Mouse (Mus musculus) small intestine, adult 2 months (tissue): ENCODE results near the gene Fam76b. TPM values are rescaled to one million over a fixed set of nuclear protein-coding genes. Genes with fewer than 3 reads are reported as not detected.

ENCODE experiments used
- H3K27ac ChIP-seq: fragments of 200-500 bp; 2 replicates; pipeline ENCODE4 v1.5.1; 2012; ENCODE audit warnings: low read depth, low read length, control low read depth, inconsistent platforms; ENCODE audit not compliant: insufficient read depth
- H3K27me3 ChIP-seq: fragments of 200-500 bp; 2 replicates; pipeline ENCODE4 v1.6.1; 2012; ENCODE audit warnings: mild to moderate bottlenecking, moderate library complexity, low read length, inconsistent platforms; ENCODE audit not compliant: control insufficient read depth, insufficient read depth
- H3K36me3 ChIP-seq: fragments of 200-500 bp; 2 replicates; pipeline ENCODE4 v1.6.1; 2012; ENCODE audit warnings: mild to moderate bottlenecking, low read length, control low read depth, inconsistent platforms; ENCODE audit not compliant: control insufficient read depth, insufficient read depth
- H3K4me1 ChIP-seq: fragments of 200-500 bp; 2 replicates; pipeline ENCODE4 v1.6.1; 2012; ENCODE audit warnings: low read length, inconsistent platforms, mixed read lengths; ENCODE audit not compliant: control insufficient read depth, insufficient read depth, insufficient read length
- H3K4me3 ChIP-seq: fragments of 200-500 bp; 2 replicates; pipeline ENCODE4 v1.5.1; 2012; ENCODE audit warnings: low read depth, mild to moderate bottlenecking, control low read depth, inconsistent platforms, low read length, moderate library complexity
- CTCF ChIP-seq: fragments of 200-500 bp; IDR thresholded peaks from 2 replicates; pipeline ENCODE4 v1.5.1; 2012; ENCODE audit warnings: low read depth, mild to moderate bottlenecking, control low read depth, inconsistent platforms, low read length, moderate library complexity, mixed read lengths; ENCODE audit not compliant: insufficient replicate concordance, insufficient read length; ENCODE audit errors: extremely low read depth
- POLR2A ChIP-seq: fragments of 200-500 bp; IDR thresholded peaks from 2 replicates; pipeline ENCODE4 v1.6.1; 2012; ENCODE audit warnings: low read depth, mild to moderate bottlenecking, control low read depth, inconsistent platforms, low read length, moderate library complexity
- WGBS: fragments of 180-500 bp; shearing (Covaris S2); methylation state at CpG from one replicate; pipeline ENCODE4 v1.1.7; 2018; 5-methylcytosine and 5-hydroxymethylcytosine counted together
- polyA plus RNA-seq: library from polyadenylated mRNA; depleted of rRNA; stranded (reverse); fragments of >200 nt; gene quantifications from 2 replicates; pipeline ENCODE4 v1.2.3, GENCODE M21; 2012

Fam76b gene
- polyA plus RNA-seq, 1 experiment: 7.4 TPM

GRCm38 (mm10) chr9:13835256-13835655 is 7.7 kb downstream of the Fam76b start:
- peaks cover 58% of the 10 kb centered on the region for H3K36me3 ChIP-seq
- WGBS: 69% methylated on average over 3 of the region's 3 CpGs
- no peaks in the 10 kb centered on the region for H3K27me3 ChIP-seq
- no peak overlapping the region for H3K27ac ChIP-seq
- no peaks in the 10 kb centered on the region for H3K4me1 ChIP-seq
- H3K4me3 ChIP-seq: no peak overlapping the region
- no peak for TF ChIP-seq CTCF
- TF ChIP-seq POLR2A: no peak

DNA sequence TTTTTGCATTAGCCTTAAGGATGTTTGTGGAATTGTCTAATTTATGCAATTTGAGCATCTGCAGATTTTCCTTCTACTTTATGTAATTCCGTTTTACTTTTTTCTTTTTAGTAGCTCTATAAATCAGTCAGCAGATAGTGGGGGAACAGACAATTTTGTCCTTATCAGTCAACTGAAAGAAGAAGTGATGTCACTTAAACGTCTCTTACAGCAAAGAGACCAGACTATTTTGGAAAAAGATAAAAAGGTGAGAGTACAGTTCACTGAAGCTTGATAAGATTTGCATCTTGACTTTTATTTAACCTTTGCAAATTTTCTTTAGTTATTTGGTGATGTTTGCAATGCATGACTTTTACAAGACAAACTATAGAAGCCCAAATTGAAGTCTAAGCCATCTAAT is 9.2 kb downstream of the Fam76b start:
- Histone ChIP-seq H3K4me1 (no peaks in the 10 kb centered on the region), H3K27me3 (no peaks in the 10 kb centered on the region), H3K27ac (no peak overlapping the region), H3K4me3 (no peak overlapping the region), H3K36me3 (peaks cover 63% of the 10 kb centered on the region)
- TF ChIP-seq POLR2A: no peak
- WGBS: 64% methylated on average over 2 of the region's 2 CpGs

DNA sequence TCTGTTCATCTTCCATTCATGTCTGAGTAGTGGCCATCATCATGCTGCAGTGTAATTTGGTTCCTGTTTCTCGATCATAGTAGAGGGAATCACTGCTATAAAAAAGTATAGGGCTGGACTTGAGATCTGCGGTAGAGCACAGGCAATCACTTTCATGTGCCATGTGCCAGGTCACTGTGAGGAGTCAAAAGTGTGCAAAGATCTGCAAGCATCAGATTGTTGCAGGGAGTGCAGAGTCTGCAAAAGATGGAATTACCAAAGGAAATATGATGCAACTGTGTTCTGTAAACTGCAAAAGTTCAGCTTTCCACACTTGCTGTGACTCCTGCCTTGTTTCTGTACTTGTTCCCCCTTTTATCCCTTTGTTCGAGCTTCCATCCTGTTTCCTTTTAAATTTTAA is 20.1 kb downstream of the Fam76b start:
- no peaks in the 10 kb centered on the region for H3K27me3 ChIP-seq
- H3K27ac ChIP-seq: no peak overlapping the region
- peaks cover 19% of the 10 kb centered on the region for H3K36me3 ChIP-seq
- WGBS: 71% methylated on average over 3 of the region's 3 CpGs
- no peak overlapping the region for H3K4me3 ChIP-seq
- H3K4me1 ChIP-seq: no peaks in the 10 kb centered on the region
- TF ChIP-seq CTCF (no peak), POLR2A (no peak)

DNA sequence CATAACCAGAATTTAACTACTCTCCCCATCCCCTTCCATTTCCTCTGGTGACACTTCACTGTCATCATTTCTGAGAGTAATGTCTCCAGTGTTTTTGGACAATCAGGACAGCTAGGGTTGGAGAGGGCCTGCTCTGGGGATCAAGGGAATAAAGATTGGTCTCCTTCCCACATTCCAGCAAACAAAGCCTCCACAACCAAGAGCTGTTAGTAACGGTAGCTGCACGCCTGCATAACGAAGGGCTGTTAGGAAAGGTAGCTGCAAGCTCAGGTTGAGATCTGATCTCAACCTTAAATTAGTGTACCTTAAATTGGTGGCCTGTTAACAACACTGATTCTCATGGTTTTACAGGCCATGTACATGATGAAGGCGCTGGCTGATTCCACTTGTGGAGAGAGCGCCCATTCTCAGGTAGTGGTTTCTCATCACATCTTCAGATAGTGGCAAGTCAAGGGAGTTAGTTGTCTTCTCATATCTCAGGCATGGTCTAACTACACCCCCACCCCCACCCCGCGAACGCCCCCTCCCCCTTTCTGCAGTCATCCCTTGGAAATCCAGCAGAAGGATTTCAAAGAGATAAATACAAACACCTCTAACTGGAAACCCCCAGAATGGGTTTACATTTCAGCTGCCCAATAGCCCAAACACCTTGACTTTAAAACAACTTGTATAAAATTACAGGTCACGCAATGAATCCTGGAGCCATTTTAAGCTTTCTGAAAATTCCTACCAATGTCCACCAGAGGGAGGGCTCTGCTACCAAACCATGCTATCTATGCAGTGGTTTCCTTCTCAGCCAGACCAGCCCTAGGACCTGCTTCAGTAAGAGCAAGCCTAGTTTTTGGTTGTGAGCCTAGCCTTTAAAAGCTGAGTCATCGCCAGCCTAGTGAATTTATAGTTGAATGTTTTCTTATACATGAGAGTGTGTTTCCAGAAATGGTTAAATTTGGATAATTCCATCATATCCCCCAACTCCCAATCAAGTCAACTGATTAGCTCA is 21.3 kb downstream of the Fam76b start:
- no peak overlapping the region for H3K4me3 ChIP-seq
- H3K27ac ChIP-seq: no peak overlapping the region
- WGBS: 81% methylated on average over 10 of the region's 10 CpGs
- H3K4me1 ChIP-seq: no peaks in the 10 kb centered on the region
- peak; percentile 29; the same call in 1 of the 2 replicates for TF ChIP-seq CTCF
- no peak for TF ChIP-seq POLR2A
- peaks cover 13% of the 10 kb centered on the region for H3K36me3 ChIP-seq
- H3K27me3 ChIP-seq: no peaks in the 10 kb centered on the region

- Histone ChIP-seq H3K27ac (no peak overlapping the region), H3K36me3 (no peaks in the 10 kb centered on the region), H3K27me3 (no peaks in the 10 kb centered on the region), H3K4me3 (no peak overlapping the region), H3K4me1 (no peaks in the 10 kb centered on the region)
- WGBS: 55% methylated on average over 3 of the region's 3 CpGs
- TF ChIP-seq POLR2A (no peak), CTCF (no peak)
Observed at GRCm38 (mm10) chr9:13853876-13854275, 26.4 kb downstream of the Fam76b start.

- Histone ChIP-seq H3K36me3 (no peaks in the 10 kb centered on the region), H3K27me3 (no peaks in the 10 kb centered on the region), H3K4me3 (no peak overlapping the region), H3K27ac (no peak overlapping the region), H3K4me1 (no peaks in the 10 kb centered on the region)
- 73% methylated on average over 1 of the region's 1 CpGs for WGBS
- no peak for TF ChIP-seq CTCF
- TF ChIP-seq POLR2A: no peak
Observed at GRCm38 (mm10) chr9:13856247-13856646, 28.7 kb downstream of the Fam76b start.

GRCm38 (mm10) chr9:13856777-13857176 is 29.3 kb downstream of the Fam76b start:
- Histone ChIP-seq H3K36me3 (no peaks in the 10 kb centered on the region), H3K27me3 (no peaks in the 10 kb centered on the region), H3K4me1 (no peaks in the 10 kb centered on the region), H3K27ac (no peak overlapping the region), H3K4me3 (no peak overlapping the region)
- TF ChIP-seq CTCF (no peak), POLR2A (no peak)
- 75% methylated on average over 4 of the region's 4 CpGs for WGBS
